Mouse (Mus musculus): Measurements from ENCODE around the gene Gm20696. TPM values are rescaled to one million over a fixed set of nuclear protein-coding genes. Genes with fewer than 3 reads are reported as not detected.

The Gm20696 gene
- total and polyA plus RNA-seq, 2 experiments from 2014 or later: 2.5 to 3.6 TPM

DNA sequence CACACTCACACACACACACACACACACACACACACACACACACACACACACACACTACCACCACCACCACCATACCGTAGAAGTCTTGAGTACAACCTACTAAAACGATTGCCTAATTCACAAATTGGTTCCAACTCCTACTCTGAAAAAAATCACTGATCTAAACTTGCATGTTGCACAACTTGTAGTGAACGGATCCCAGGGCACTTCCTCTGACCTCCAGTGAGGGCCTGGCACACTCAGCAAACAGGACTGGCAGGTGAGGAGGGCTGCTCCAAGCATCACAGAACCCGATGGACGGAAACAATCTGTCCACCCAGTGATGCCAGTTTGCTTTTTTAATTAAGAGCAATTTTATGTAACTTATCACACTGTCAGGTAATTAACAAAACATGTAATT, 413.8 kb downstream of the Gm20696 start:
- H3K4me2 ChIP-seq (ENCODE audit: low read depth, low read length): no peak overlapping the region
- no peaks in the 10 kb centered on the region for H3K27me3 ChIP-seq (ENCODE audit: insufficient read depth, low read length)
- no peak overlapping the region for H3K4me3 ChIP-seq (ENCODE audit: low read length)
- no peak overlapping the region for H3K9ac ChIP-seq (replicated peaks; ENCODE audit: low read length)
- WGBS: 80% methylated on average over 5 of the region's 5 CpGs
- H3K36me3 ChIP-seq (ENCODE audit: insufficient read depth, low read length): no peaks in the 10 kb centered on the region
- no peak for DNase-seq (ENCODE audit: low spot score)
- TF ChIP-seq CTCF (IDR thresholded peaks at IDR 0.05; ENCODE audit: low read depth): no peak
- H3K27ac ChIP-seq: no peak overlapping the region
- no peaks in the 10 kb centered on the region for H3K9me3 ChIP-seq (ENCODE audit: low read length)
- ATAC-seq: no peak
- H3K4me1 ChIP-seq (ENCODE audit: insufficient read depth, low read length): no peaks in the 10 kb centered on the region

DNA sequence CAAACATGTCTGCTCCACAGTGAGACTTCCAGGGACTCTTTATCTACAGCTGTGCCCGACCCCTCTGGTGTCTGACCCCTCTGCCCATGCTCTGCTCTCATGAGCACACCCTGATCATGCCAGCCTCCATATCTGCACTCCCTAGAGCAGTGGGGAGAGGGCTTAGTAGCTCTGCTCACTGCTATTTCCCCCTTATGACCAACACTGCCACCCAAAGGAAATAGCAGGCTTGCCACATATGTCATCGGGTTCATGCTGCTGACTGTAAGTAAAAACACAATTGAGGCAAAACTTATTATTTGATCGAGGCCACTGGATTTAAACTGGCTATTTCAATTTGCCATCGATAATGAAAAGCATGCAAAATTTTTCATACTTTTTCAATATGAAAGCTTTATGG, 414.7 kb downstream of the Gm20696 start:
- DNase-seq (ENCODE audit: low spot score) (no peak), ATAC-seq (no peak)
- no peaks in the 10 kb centered on the region for H3K4me1 ChIP-seq (ENCODE audit: insufficient read depth, low read length)
- H3K4me3 ChIP-seq (ENCODE audit: low read length): no peak overlapping the region
- no peaks in the 10 kb centered on the region for H3K9me3 ChIP-seq (ENCODE audit: low read length)
- WGBS: 96% methylated on average over 4 of the region's 4 CpGs
- no peak overlapping the region for H3K27ac ChIP-seq
- TF ChIP-seq CTCF (IDR thresholded peaks at IDR 0.05; ENCODE audit: low read depth): peak; percentile 39
- H3K27me3 ChIP-seq (ENCODE audit: insufficient read depth, low read length): no peaks in the 10 kb centered on the region
- H3K4me2 ChIP-seq (ENCODE audit: low read depth, low read length): no peak overlapping the region
- H3K9ac ChIP-seq (replicated peaks; ENCODE audit: low read length): no peak overlapping the region
- H3K36me3 ChIP-seq (ENCODE audit: insufficient read depth, low read length): no peaks in the 10 kb centered on the region

DNA sequence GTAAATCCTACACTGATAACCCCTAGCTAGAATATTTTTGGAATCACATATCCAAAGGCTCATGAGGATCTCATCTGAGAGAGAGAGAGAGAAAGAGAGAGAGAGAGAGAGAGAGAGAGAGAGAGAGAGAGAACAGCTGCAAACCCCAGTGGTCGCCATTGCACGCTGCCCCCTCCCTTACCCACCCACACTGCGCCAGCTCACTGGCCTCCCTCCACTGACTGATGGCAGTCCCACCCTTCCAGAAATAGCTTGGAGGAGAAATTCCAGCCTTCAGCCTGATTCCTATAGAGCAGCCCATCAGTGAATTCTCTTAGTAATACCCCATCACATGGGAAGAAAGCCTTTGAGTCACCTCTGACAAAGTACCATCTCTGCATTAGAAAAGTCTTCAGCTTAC, 415.4 kb downstream of the Gm20696 start:
- no peak for TF ChIP-seq CTCF (IDR thresholded peaks at IDR 0.05; ENCODE audit: low read depth)
- Histone ChIP-seq H3K27me3 (ENCODE audit: insufficient read depth, low read length) (no peaks in the 10 kb centered on the region), H3K4me1 (ENCODE audit: insufficient read depth, low read length) (no peaks in the 10 kb centered on the region), H3K9me3 (ENCODE audit: low read length) (no peaks in the 10 kb centered on the region), H3K36me3 (ENCODE audit: insufficient read depth, low read length) (no peaks in the 10 kb centered on the region), H3K27ac (no peak overlapping the region), H3K4me3 (ENCODE audit: low read length) (no peak overlapping the region), H3K9ac (replicated peaks; ENCODE audit: low read length) (no peak overlapping the region), H3K4me2 (ENCODE audit: low read depth, low read length) (no peak overlapping the region)
- ATAC-seq (no peak), DNase-seq (ENCODE audit: low spot score) (no peak)
- WGBS: 96% methylated on average over 3 of the region's 3 CpGs

DNA sequence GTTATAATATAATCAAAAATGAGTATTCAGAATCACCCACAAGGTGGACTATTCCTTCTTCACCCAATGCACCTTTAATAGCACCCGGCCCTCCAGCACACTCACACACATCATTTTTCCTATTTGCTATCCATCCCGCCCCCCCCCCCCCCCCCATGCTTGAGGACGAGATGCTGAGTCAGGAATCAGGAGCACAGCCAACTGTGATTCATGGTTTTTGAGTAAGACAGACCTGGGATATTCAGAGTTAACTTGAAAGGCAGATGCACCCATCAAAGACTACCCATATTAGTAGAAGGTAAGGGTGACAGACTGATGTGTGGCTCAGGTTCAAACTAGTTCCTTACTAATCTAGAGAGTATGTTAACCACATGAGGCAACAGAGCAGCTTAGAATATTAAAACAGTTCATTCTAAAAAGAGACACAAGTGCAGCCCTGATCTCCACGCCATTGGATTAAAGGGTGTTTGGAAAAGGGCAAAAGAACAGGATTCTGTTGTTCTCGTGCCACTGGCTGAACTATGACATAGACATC, 417.0 kb downstream of the Gm20696 start:
- no peaks in the 10 kb centered on the region for H3K27me3 ChIP-seq (ENCODE audit: insufficient read depth, low read length)
- no peak overlapping the region for H3K4me3 ChIP-seq (ENCODE audit: low read length)
- H3K4me1 ChIP-seq (ENCODE audit: insufficient read depth, low read length): no peaks in the 10 kb centered on the region
- no peak for TF ChIP-seq CTCF (IDR thresholded peaks at IDR 0.05; ENCODE audit: low read depth)
- no peak overlapping the region for H3K27ac ChIP-seq
- WGBS: 71% methylated on average over 5 of the region's 5 CpGs
- DNase-seq (ENCODE audit: low spot score): no peak
- H3K9me3 ChIP-seq (ENCODE audit: low read length): no peaks in the 10 kb centered on the region
- no peak for ATAC-seq
- no peak overlapping the region for H3K4me2 ChIP-seq (ENCODE audit: low read depth, low read length)
- H3K9ac ChIP-seq (replicated peaks; ENCODE audit: low read length): no peak overlapping the region
- no peaks in the 10 kb centered on the region for H3K36me3 ChIP-seq (ENCODE audit: insufficient read depth, low read length)

DNA sequence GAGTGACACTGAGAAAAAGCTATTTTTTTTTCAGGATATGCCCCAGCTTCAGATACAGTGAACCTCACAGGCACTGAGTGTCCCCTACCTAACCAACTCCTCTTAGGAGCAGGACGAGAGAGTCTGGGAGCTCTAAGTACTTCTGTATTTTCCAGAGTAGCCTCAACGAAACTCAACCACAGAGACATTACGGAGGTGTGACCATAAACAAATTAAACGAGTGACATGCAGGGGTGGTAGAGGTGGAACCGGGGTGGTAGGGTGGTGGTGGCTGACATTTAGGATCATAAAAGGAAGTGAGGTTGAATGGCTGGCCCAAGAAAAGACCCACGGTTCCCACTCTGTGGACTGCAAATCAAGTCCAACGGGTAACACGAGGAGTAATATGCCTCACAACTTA, 418.2 kb downstream of the Gm20696 start:
- no peaks in the 10 kb centered on the region for H3K36me3 ChIP-seq (ENCODE audit: insufficient read depth, low read length)
- no peaks in the 10 kb centered on the region for H3K9me3 ChIP-seq (ENCODE audit: low read length)
- no peaks in the 10 kb centered on the region for H3K4me1 ChIP-seq (ENCODE audit: insufficient read depth, low read length)
- DNase-seq (ENCODE audit: low spot score) (no peak), ATAC-seq (no peak)
- no peak overlapping the region for H3K27ac ChIP-seq
- TF ChIP-seq CTCF (IDR thresholded peaks at IDR 0.05; ENCODE audit: low read depth): no peak
- no peaks in the 10 kb centered on the region for H3K27me3 ChIP-seq (ENCODE audit: insufficient read depth, low read length)
- no peak overlapping the region for H3K9ac ChIP-seq (replicated peaks; ENCODE audit: low read length)
- 89% methylated on average over 8 of the region's 8 CpGs for WGBS
- H3K4me2 ChIP-seq (ENCODE audit: low read depth, low read length): no peak overlapping the region
- H3K4me3 ChIP-seq (ENCODE audit: low read length): no peak overlapping the region

DNA sequence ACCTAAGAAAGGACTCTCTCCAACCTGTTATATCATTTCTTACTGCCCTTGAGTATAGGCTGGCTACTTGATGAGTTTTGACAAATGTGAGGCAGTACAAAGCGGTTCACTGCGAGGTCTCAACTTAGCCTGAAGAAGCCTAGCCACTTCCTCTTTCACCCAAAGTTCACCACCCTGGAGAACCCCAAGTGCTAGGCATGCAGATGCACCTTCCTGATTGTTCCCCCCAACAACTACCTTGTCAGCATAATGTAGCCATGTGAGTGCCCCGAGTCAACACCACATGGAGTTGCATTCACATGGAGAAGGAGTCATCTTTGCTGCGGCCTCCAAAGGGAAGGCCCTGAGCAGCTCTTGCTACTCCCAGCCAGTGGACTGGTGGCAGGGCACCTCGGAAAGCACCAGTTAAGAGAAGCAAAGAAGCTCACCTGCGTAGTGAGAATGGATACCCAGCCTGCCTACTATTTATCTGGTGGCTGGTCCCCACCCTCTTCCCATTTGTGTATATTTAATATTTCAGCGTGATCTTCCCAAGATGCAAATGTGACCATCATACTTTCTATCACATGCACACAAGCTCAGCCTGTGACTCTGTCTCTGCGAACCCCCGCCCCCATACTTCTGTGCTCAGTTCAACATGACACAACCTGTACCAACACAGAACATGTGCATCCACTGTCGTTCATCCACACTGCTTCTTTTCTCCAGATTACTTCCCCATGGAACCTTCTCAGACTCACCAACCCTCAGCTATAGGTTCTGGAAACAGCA, 424.8 kb downstream of the Gm20696 start:
- Histone ChIP-seq H3K27ac (no peak overlapping the region), H3K4me2 (ENCODE audit: low read depth, low read length) (no peak overlapping the region), H3K36me3 (ENCODE audit: insufficient read depth, low read length) (no peaks in the 10 kb centered on the region), H3K4me1 (ENCODE audit: insufficient read depth, low read length) (no peaks in the 10 kb centered on the region), H3K9me3 (ENCODE audit: low read length) (no peaks in the 10 kb centered on the region), H3K9ac (replicated peaks; ENCODE audit: low read length) (no peak overlapping the region), H3K4me3 (ENCODE audit: low read length) (no peak overlapping the region), H3K27me3 (ENCODE audit: insufficient read depth, low read length) (no peaks in the 10 kb centered on the region)
- DNase-seq (ENCODE audit: low spot score) (no peak), ATAC-seq (no peak)
- 95% methylated on average over 10 of the region's 10 CpGs for whole genome bisulfite sequencing
- TF ChIP-seq CTCF (IDR thresholded peaks at IDR 0.05; ENCODE audit: low read depth): no peak

DNA sequence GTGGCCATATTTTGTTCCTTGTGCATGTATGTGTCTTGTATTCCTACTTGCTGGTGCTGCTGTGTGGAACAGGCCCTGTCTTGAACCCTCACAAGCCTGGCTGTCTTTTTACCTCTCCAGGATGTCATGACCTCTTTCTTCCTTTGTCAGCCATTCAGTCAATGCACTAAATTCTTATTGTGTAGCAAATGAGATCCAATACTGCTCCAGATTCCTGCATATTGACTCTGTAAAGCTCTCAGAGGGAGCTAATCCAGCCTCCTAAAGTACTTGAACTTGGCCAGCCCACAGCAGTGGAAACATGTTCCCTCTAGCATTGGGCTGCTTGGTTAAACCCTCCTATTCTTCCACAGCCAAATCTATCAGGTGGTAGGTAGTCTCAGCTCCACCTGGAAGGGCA, 425.8 kb downstream of the Gm20696 start:
- Histone ChIP-seq H3K27ac (no peak overlapping the region), H3K36me3 (ENCODE audit: insufficient read depth, low read length) (no peaks in the 10 kb centered on the region), H3K4me1 (ENCODE audit: insufficient read depth, low read length) (no peaks in the 10 kb centered on the region), H3K4me3 (ENCODE audit: low read length) (no peak overlapping the region), H3K4me2 (ENCODE audit: low read depth, low read length) (no peak overlapping the region), H3K9me3 (ENCODE audit: low read length) (no peaks in the 10 kb centered on the region), H3K9ac (replicated peaks; ENCODE audit: low read length) (no peak overlapping the region), H3K27me3 (ENCODE audit: insufficient read depth, low read length) (no peaks in the 10 kb centered on the region)
- TF ChIP-seq CTCF (IDR thresholded peaks at IDR 0.05; ENCODE audit: low read depth): no peak
- ATAC-seq (no peak), DNase-seq (ENCODE audit: low spot score) (no peak)

Data from hindbrain, postnatal 0 days (tissue).